Mouse (Mus musculus) midbrain, postnatal 0 days (tissue): ENCODE results near the gene Inafm2. TPM values are rescaled to one million over a fixed set of nuclear protein-coding genes. Genes with fewer than 3 reads are reported as not detected.

Experiments used
- ATAC-seq: fragments of 200-750 bp; cut with Nextera tagmentation; 2 replicates; pipeline ENCODE4 v1.8.0; 2017; ENCODE audit warnings: moderate number of reproducible peaks, mild to moderate bottlenecking, moderate TSS enrichment, moderate library complexity; ENCODE audit not compliant: low FRiP score
- DNase-seq: peaks from one replicate; pipeline ENCODE4 v3.0.0-alpha.2; 2015; ENCODE audit warnings: low spot score
- H3K27ac ChIP-seq: fragments of 300-500 bp; sonication (generic); 2 replicates; pipeline ENCODE4 v1.5.1; 2014; ENCODE audit warnings: low read depth, mild to moderate bottlenecking, low read length, mixed read lengths
- H3K27me3 ChIP-seq: fragments of 300-500 bp; sonication (generic); 2 replicates; pipeline ENCODE4 v1.6.1; 2014; ENCODE audit warnings: low read length, control low read depth, mixed read lengths; ENCODE audit not compliant: insufficient read depth
- H3K36me3 ChIP-seq: fragments of 300-500 bp; sonication (generic); 2 replicates; pipeline ENCODE4 v1.6.1; 2014; ENCODE audit warnings: low read length, control low read depth, mixed read lengths; ENCODE audit not compliant: insufficient read depth
- H3K4me1 ChIP-seq: fragments of 300-500 bp; sonication (generic); 2 replicates; pipeline ENCODE4 v1.6.1; 2014; ENCODE audit warnings: mild to moderate bottlenecking, control low read depth, antibody characterized with exemption, low read length, mixed read lengths; ENCODE audit not compliant: insufficient read depth
- H3K4me2 ChIP-seq: fragments of 300-500 bp; sonication (generic); 2 replicates; pipeline ENCODE4 v1.6.1; 2014; ENCODE audit warnings: low read depth, mild to moderate bottlenecking, low read length, mixed read lengths; ENCODE audit not compliant: poor library complexity, severe bottlenecking
- H3K4me3 ChIP-seq: fragments of 300-500 bp; sonication (generic); 2 replicates; pipeline ENCODE4 v1.5.1; 2014; ENCODE audit warnings: low read depth, mild to moderate bottlenecking, low read length, moderate library complexity
- H3K9ac ChIP-seq: fragments of 300-500 bp; sonication (generic); replicated peaks from 2 replicates; pipeline ENCODE4 v1.6.1; 2014; ENCODE audit warnings: mild to moderate bottlenecking, low read length, moderate library complexity, mixed read lengths; ENCODE audit not compliant: poor library complexity, severe bottlenecking
- H3K9me3 ChIP-seq: fragments of 300-500 bp; sonication (generic); 2 replicates; pipeline ENCODE4 v1.6.1; 2016; ENCODE audit warnings: low read length, control low read depth
- CTCF ChIP-seq: IDR thresholded peaks from 2 replicates; pipeline ENCODE4 v1.5.1; 2016; ENCODE audit warnings: antibody characterized with exemption, mild to moderate bottlenecking
- WGBS: fragments of 180-500 bp; shearing (Covaris S2); extraction: QIAGEN DNeasy Blood & Tissue Kit; methylation state at CpG from one replicate; pipeline ENCODE4 v1.1.7; 2014; 5-methylcytosine and 5-hydroxymethylcytosine counted together
- polyA plus RNA-seq: library from polyadenylated mRNA; unstranded; fragments of >200 nt; fragmentation: Nextera tagmentation; extraction: Ambion mirVana; gene quantifications from 2 replicates; pipeline ENCODE4 v1.2.1, GENCODE M21; 2015
- total RNA-seq: library from RNA; depleted of rRNA; stranded (reverse); fragments of >200 nt; gene quantifications from 2 replicates; pipeline ENCODE4 v1.2.3, GENCODE M21; 2014

Inafm2 gene
- total and polyA plus RNA-seq, 2 experiments from 2014 or later = 13.3 to 17.4 TPM

GRCm38 (mm10) chr2:118701161-118701560 lies 44.4 kb upstream of the Inafm2 start:
- 12% methylated on average over 5 of the region's 5 CpGs for WGBS
- H3K27ac ChIP-seq = no peak overlapping the region
- peaks cover 66% of the 10 kb centered on the region for H3K27me3 ChIP-seq
- no peak for TF ChIP-seq CTCF
- no peak for DNase-seq
- H3K36me3 ChIP-seq = peaks cover 10% of the 10 kb centered on the region
- no peak for ATAC-seq
- H3K9ac ChIP-seq = no peak overlapping the region
- H3K9me3 ChIP-seq = no peaks in the 10 kb centered on the region
- peak overlapping the region; percentile 8; the same call in 1 of the 2 replicates for H3K4me3 ChIP-seq
- H3K4me2 ChIP-seq = no peak overlapping the region
- peaks cover 12% of the 10 kb centered on the region; the same call in 1 of the 2 replicates for H3K4me1 ChIP-seq

- Histone ChIP-seq H3K4me3 (peak overlapping the region; percentile 37; the same call in 1 of the 2 replicates), H3K4me2 (peak overlapping the region; percentile 66), H3K36me3 (no peaks in the 10 kb centered on the region), H3K4me1 (peaks cover 12% of the 10 kb centered on the region; the same call in 1 of the 2 replicates), H3K9me3 (no peaks in the 10 kb centered on the region), H3K27ac (no peak overlapping the region), H3K27me3 (peaks cover 76% of the 10 kb centered on the region), H3K9ac (no peak overlapping the region)
- WGBS = 7% methylated on average over 49 of the region's 51 CpGs
- TF ChIP-seq CTCF = no peak
- DNase-seq (no peak), ATAC-seq (no peak)
These were observed 43.3 kb upstream of the Inafm2 start for GRCm38 (mm10) chr2:118701971-118702882.

GRCm38 (mm10) chr2:118702883-118703761 lies 42.4 kb upstream of the Inafm2 start:
- peak overlapping the region; percentile 66 for H3K4me2 ChIP-seq
- peaks cover 84% of the 10 kb centered on the region for H3K27me3 ChIP-seq
- no peak overlapping the region for H3K27ac ChIP-seq
- H3K36me3 ChIP-seq = no peaks in the 10 kb centered on the region
- no peak for DNase-seq
- TF ChIP-seq CTCF = peak; percentile 16; the same call in 1 of the 2 replicates
- H3K9ac ChIP-seq = peak overlapping the region; percentile 44; the same call in 1 of the 2 replicates
- under 1% methylated on average over 79 of the region's 93 CpGs for WGBS
- ATAC-seq = no peak
- H3K4me1 ChIP-seq = peaks cover 12% of the 10 kb centered on the region; the same call in 1 of the 2 replicates
- no peaks in the 10 kb centered on the region for H3K9me3 ChIP-seq
- H3K4me3 ChIP-seq = peak overlapping the region; percentile 37

- Histone ChIP-seq H3K27ac (no peak within 1 kb of the TSS), H3K27me3 (peaks cover 94% of the 10 kb centered on the region), H3K9me3 (no peaks in the 10 kb centered on the region), H3K36me3 (no peaks in the 10 kb centered on the region), H3K4me1 (peaks cover 12% of the 10 kb centered on the region; the same call in 1 of the 2 replicates), H3K9ac (peak within 1 kb of the TSS; percentile 44; the same call in 1 of the 2 replicates), H3K4me3 (peak within 1 kb of the TSS; percentile 37), H3K4me2 (peak within 1 kb of the TSS; percentile 66)
- no peak for TF ChIP-seq CTCF
- 1% methylated on average over 44 of the region's 50 CpGs for WGBS
- DNase-seq = no peak
- ATAC-seq = no peak
These were observed 41.4 kb upstream of the Inafm2 start, which contains the start of gene Ankrd63 for GRCm38 (mm10) chr2:118703913-118704730. Gene Ankrd63, minus strand, starts transcription at chr2:118703963.

GRCm38 (mm10) chr2:118706436-118706835 lies 39.1 kb upstream of the Inafm2 start:
- H3K27me3 ChIP-seq = peaks cover 89% of the 10 kb centered on the region
- H3K9me3 ChIP-seq = no peaks in the 10 kb centered on the region
- H3K4me2 ChIP-seq = no peak overlapping the region
- no peak overlapping the region for H3K4me3 ChIP-seq
- TF ChIP-seq CTCF = no peak; the same call in 1 of the 2 replicates
- H3K4me1 ChIP-seq = peaks cover 18% of the 10 kb centered on the region; the same call in 1 of the 2 replicates
- WGBS = 13% methylated on average over 5 of the region's 6 CpGs
- DNase-seq (no peak), ATAC-seq (no peak)
- no peaks in the 10 kb centered on the region for H3K36me3 ChIP-seq
- H3K27ac ChIP-seq = no peak overlapping the region
- H3K9ac ChIP-seq = no peak overlapping the region
